Comparison of ENCODE assay signal across 8 mouse cellular contexts in the genomic region with DNA sequence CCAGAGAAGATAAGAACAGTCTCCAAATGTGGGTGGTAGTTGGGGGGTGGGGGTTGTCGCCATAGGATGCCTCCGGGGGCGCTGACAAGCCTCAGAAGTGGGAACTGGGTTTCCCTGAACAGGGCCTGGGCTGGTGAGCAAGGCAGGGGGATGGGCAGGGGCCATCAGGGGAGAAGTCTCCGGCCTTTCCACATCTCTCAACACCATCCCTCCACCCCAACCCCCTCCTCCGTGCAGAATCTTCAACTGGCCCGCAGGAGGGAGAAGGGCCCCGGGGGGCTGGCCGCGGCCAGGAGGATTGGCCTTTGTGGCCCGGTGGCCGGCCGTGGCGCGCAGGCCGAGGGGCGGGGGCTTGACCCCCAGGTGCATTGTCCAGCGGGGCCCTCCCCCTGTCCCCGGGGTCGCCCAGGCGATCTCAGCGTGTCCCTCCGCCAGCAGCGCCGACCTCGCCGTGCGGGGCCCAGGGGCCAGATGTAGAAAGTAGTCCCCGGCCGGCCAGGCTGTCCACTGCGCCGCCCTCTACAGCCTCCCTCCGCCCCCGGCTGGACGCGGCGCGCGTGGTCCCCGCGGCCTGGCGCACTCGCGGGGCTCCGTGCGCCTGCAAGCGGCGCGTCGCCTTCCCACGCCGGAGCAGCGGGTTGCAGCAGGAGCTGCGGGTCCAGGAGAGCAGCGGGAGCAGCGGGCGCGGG. TPM values are rescaled to one million over a fixed set of nuclear protein-coding genes. Genes with fewer than 3 reads are reported as not detected.
DNase-seq lines count a peak whose midpoint lies in the region; ATAC-seq and TF ChIP-seq lines count a peak whose summit lies in the region.

Gene Prtg (plus strand): TSS at position 144 of the 689 bp plus-strand sequence.

- H3K4me3 ChIP-seq in embryonic fibroblast, embryonic 13.5 days (ENCODE audit: insufficient read depth, low read length), result peak within 1 kb of the TSS; percentile 66
- peak within 1 kb of the TSS; percentile 71 for H3K4me3 ChIP-seq in limb, embryonic 14.5 days (replicated peaks; ENCODE audit: low read length)
- H3K4me3 ChIP-seq in neural tube, embryonic 15.5 days (replicated peaks), result peak within 1 kb of the TSS; percentile 82

- no peaks in the 10 kb centered on the region for H3K36me3 ChIP-seq in limb, embryonic 14.5 days (ENCODE audit: control insufficient read depth, insufficient read depth, low read length)
- no peaks in the 10 kb centered on the region for H3K36me3 ChIP-seq in neural tube, embryonic 15.5 days

- WGBS in limb, embryonic 14.5 days, result under 1% methylated on average over 45 of the region's 57 CpGs
- WGBS in neural tube, embryonic 15.5 days, result under 1% methylated on average over 39 of the region's 57 CpGs

- H3K9me3 ChIP-seq in limb, embryonic 14.5 days (ENCODE audit: control insufficient read depth, low read length), result no peaks in the 10 kb centered on the region
- no peaks in the 10 kb centered on the region for H3K9me3 ChIP-seq in neural tube, embryonic 15.5 days (replicated peaks)

- TF ChIP-seq POLR2A in embryonic fibroblast, embryonic 13.5 days (IDR thresholded peaks at IDR 0.05; ENCODE audit: low read depth, low read length), result no peak
- TF ChIP-seq POLR2A in limb, embryonic 14.5 days (IDR thresholded peaks at IDR 0.05; ENCODE audit: borderline replicate concordance, extremely low read depth, insufficient read depth, insufficient read length), result no peak

- peak within 1 kb of the TSS; percentile 100 for H3K4me2 ChIP-seq in limb, embryonic 14.5 days (replicated peaks; ENCODE audit: low read depth, low read length, severe bottlenecking)
- H3K4me2 ChIP-seq in neural tube, embryonic 15.5 days, result peak within 1 kb of the TSS; percentile 100

- peak within 1 kb of the TSS; percentile 76 for H3K9ac ChIP-seq in limb, embryonic 14.5 days (ENCODE audit: low read depth, low read length, severe bottlenecking)
- peak within 1 kb of the TSS; percentile 81 for H3K9ac ChIP-seq in neural tube, embryonic 15.5 days (replicated peaks)

- H3K27me3 ChIP-seq in limb, embryonic 14.5 days (ENCODE audit: control insufficient read depth, insufficient read depth, low read length), result peaks cover 32% of the 10 kb centered on the region
- peaks cover 7% of the 10 kb centered on the region for H3K27me3 ChIP-seq in neural tube, embryonic 15.5 days (replicated peaks)

- intact Hi-C loops in heart, postnatal 25 days (cut with DNase I), result loop anchor here (5.0 kb wide), 1 partner anchor 40 kb away; no protein-coding TSS in a partner anchor
- intact Hi-C loops in heart, postnatal 14 days (cut with DNase I), result loop anchor here (2.0 to 5.0 kb wide), 2 partner anchors 40 to 74 kb away; no protein-coding TSS in a partner anchor

- no peak within 1 kb of the TSS for H3K27ac ChIP-seq in embryonic fibroblast, embryonic 13.5 days (ENCODE audit: insufficient read depth, low read length)
- no peak within 1 kb of the TSS for H3K27ac ChIP-seq in limb, embryonic 14.5 days (replicated peaks; ENCODE audit: low read depth, low read length)
- H3K27ac ChIP-seq in neural tube, embryonic 15.5 days (replicated peaks), result peak within 1 kb of the TSS; percentile 77

- TF ChIP-seq CTCF in embryonic fibroblast, embryonic 13.5 days (IDR thresholded peaks at IDR 0.05; ENCODE audit: borderline replicate concordance, insufficient read depth, low read length), result no peak

- no peaks in the 10 kb centered on the region; the same call in 1 of the 2 replicates for H3K4me1 ChIP-seq in embryonic fibroblast, embryonic 13.5 days (ENCODE audit: control insufficient read depth, insufficient read depth, low read length)
- H3K4me1 ChIP-seq in limb, embryonic 14.5 days (ENCODE audit: control insufficient read depth, insufficient read depth, low read length), result peaks cover 15% of the 10 kb centered on the region
- peaks cover 18% of the 10 kb centered on the region for H3K4me1 ChIP-seq in neural tube, embryonic 15.5 days

- peak; percentile 89 for DNase-seq in heart, adult 11 months
- DNase-seq in heart, postnatal 25 days (ENCODE audit: low spot score), result no peak
- peak; percentile 73 for DNase-seq in NIH3T3 (ENCODE audit: low read depth)
- DNase-seq in heart, postnatal 14 days, result peak; percentile 38 to 47
- DNase-seq in limb, embryonic 14.5 days (ENCODE audit: low spot score), result no peak

- peak; percentile 61; the same call in 1 of the 2 replicates for ATAC-seq in limb, embryonic 14.5 days (ENCODE audit: low FRiP score, low read depth)
- ATAC-seq in neural tube, embryonic 15.5 days (ENCODE audit: low FRiP score), result peak; percentile 78
- ATAC-seq in megakaryocyte-erythroid progenitor cell, adult 5-6 weeks (replicated peaks; ENCODE audit: low FRiP score, low TSS enrichment, poor library complexity, severe bottlenecking), result no peak

RNA-seq across cellular contexts. Expression of gene Prtg, which starts in this region (rescaled TPM):
- under 1 TPM; 0.08 to 0.45 TPM for total RNA-seq in heart, postnatal 25 days (2021)
- polyA plus RNA-seq in embryonic fibroblast, embryonic 13.5 days (2011; ENCODE audit: insufficient read length, low read depth, missing spikeins), result 0.32 and 0.37 TPM in 2 replicates
- total RNA-seq in heart, postnatal 14 days (2021), result under 1 TPM; 0.12 to 0.14 TPM
- polyA plus RNA-seq in limb, embryonic 14.5 days (2012; rRNA removed), result 0.57 and 0.60 TPM in 2 replicates
- 0.46 and 0.87 TPM in 2 replicates for polyA plus RNA-seq in limb, embryonic 14.5 days (2014; fragmentation: Nextera tagmentation; extraction: Ambion mirVana)
- polyA plus RNA-seq in neural tube, embryonic 15.5 days (2015; fragmentation: Nextera tagmentation; extraction: Ambion mirVana), result 0.52 and 0.61 TPM in 2 replicates
- total RNA-seq in megakaryocyte-erythroid progenitor cell, adult 5-6 weeks (2014; fragmentation: Nextera tagmentation), result not detected in 2 replicates
- total RNA-seq in megakaryocyte-erythroid progenitor cell, adult 5-6 weeks (2017), result not detected in 2 replicates

Comparison
In these comparisons a context has a peak if more than half of its experiments do, and no peak if none do; other contexts are left out.
1. DNase-seq: peak in heart, adult 11 months (single experiment) and NIH3T3 (single experiment); none in heart, postnatal 25 days (single experiment) and limb, embryonic 14.5 days (single experiment).
2. Peak in DNase-seq in heart, postnatal 14 days; RNA of the gene not detected or under 1 TPM.
3. Peak in ATAC-seq, H3K4me3 ChIP-seq, H3K9ac ChIP-seq and H3K4me2 ChIP-seq in limb, embryonic 14.5 days; RNA of the gene not detected or under 1 TPM.
4. Peak in ATAC-seq, H3K4me3 ChIP-seq, H3K27ac ChIP-seq, H3K9ac ChIP-seq and H3K4me2 ChIP-seq in neural tube, embryonic 15.5 days; RNA of the gene not detected or under 1 TPM.
5. Peak in every context shown above with its lines, with median percentiles within 50 percentile points of each other: H3K4me3 ChIP-seq.